Mouse (Mus musculus) MEL (cell line): ENCODE data around the gene Shisa4. TPM values are rescaled to one million over a fixed set of nuclear protein-coding genes. Genes with fewer than 3 reads are reported as not detected.

Experiments used
- DNase-seq: peaks from one replicate; pipeline ENCODE4 v3.0.0; 2011; ENCODE audit warnings: low read depth, low spot score
- H3K27ac ChIP-seq: 2 replicates; pipeline ENCODE4 v1.5.1; 2012; ENCODE audit warnings: low read depth, mild to moderate bottlenecking, control low read depth, low read length, moderate library complexity; ENCODE audit not compliant: control insufficient read depth
- H3K27me3 ChIP-seq, 2 experiments: fragments of 150-350 bp in 1 of 2; sonication (generic) in 1 of 2; 2 replicates each; pipeline ENCODE4 v1.6.1; 2012; ENCODE audit warnings: low read length in 2 of 2, mild to moderate bottlenecking in 2 of 2, improper control_type of control experiment in 1 of 2, moderate library complexity in 1 of 2; ENCODE audit not compliant: insufficient read depth in 2 of 2, control insufficient read depth in 1 of 2
- H3K36me3 ChIP-seq, 2 experiments: 2 replicates each; pipeline ENCODE4 v1.6.1; 2012 to 2014; ENCODE audit warnings: low read length in 2 of 2, improper control_type of control experiment in 1 of 2, inconsistent platforms in 1 of 2, mild to moderate bottlenecking in 1 of 2; ENCODE audit not compliant: insufficient read depth in 2 of 2, control insufficient read depth in 1 of 2
- H3K4me1 ChIP-seq, 2 experiments: fragments of 150-350 bp in 1 of 2; sonication (generic) in 1 of 2; 2 replicates each; pipeline ENCODE4 v1.6.1; 2012; ENCODE audit warnings: low read length in 2 of 2, improper control_type of control experiment in 1 of 2, mild to moderate bottlenecking in 1 of 2; ENCODE audit not compliant: insufficient read depth in 2 of 2, control insufficient read depth in 1 of 2
- H3K4me3 ChIP-seq, 2 experiments: fragments of 150-350 bp in 1 of 2; sonication (generic) in 1 of 2; 2 replicates each; pipeline ENCODE4 v1.5.1; 2012; ENCODE audit warnings: low read depth in 2 of 2, low read length in 2 of 2, mild to moderate bottlenecking in 2 of 2, moderate library complexity in 2 of 2, control low read depth in 1 of 2, improper control_type of control experiment in 1 of 2; ENCODE audit not compliant: control insufficient read depth in 1 of 2, insufficient read depth in 1 of 2
- H3K79me2 ChIP-seq: 2 replicates; pipeline ENCODE4 v1.6.1; 2012; ENCODE audit warnings: mild to moderate bottlenecking, low read length, moderate library complexity; ENCODE audit not compliant: control insufficient read depth, poor library complexity, insufficient read depth
- H3K9ac ChIP-seq: 2 replicates; pipeline ENCODE4 v1.6.1; 2012; ENCODE audit warnings: low read depth, mild to moderate bottlenecking, control low read depth, low read length, moderate library complexity; ENCODE audit not compliant: control insufficient read depth, poor library complexity, severe bottlenecking
- H3K9me3 ChIP-seq: fragments of 150-350 bp; sonication (generic); replicated peaks from 2 replicates; pipeline ENCODE4 v1.6.1; 2012; ENCODE audit warnings: mild to moderate bottlenecking, low read length, improper control_type of control experiment, moderate library complexity; ENCODE audit not compliant: insufficient read depth
- BHLHE40 ChIP-seq: IDR thresholded peaks from 2 replicates; pipeline ENCODE4 v1.6.1; 2012; ENCODE audit warnings: low read depth, mild to moderate bottlenecking, inconsistent platforms, low read length, improper control_type of control experiment, borderline replicate concordance
- CHD1 ChIP-seq: IDR thresholded peaks from 2 replicates; pipeline ENCODE4 v1.6.1; 2012; ENCODE audit warnings: low read depth, mild to moderate bottlenecking, inconsistent platforms, low read length, improper control_type of control experiment
- CTCF ChIP-seq, 3 experiments: IDR thresholded peaks in 2 of 3; conservative IDR thresholded peaks in 1 of 3; 2 replicates each; pipeline ENCODE4 v1.5.1; 2011 to 2012; ENCODE audit warnings: low read length in 3 of 3, low read depth in 2 of 3, mild to moderate bottlenecking in 2 of 3, improper control_type of control experiment in 1 of 3, inconsistent platforms in 1 of 3, mixed read lengths in 1 of 3, moderate library complexity in 1 of 3; ENCODE audit not compliant: control insufficient read depth in 1 of 3, insufficient read depth in 1 of 3, poor library complexity in 1 of 3, severe bottlenecking in 1 of 3
- E2F4 ChIP-seq: IDR thresholded peaks from 2 replicates; pipeline ENCODE4 v1.6.1; 2011; ENCODE audit warnings: low read depth, low read length, improper control_type of control experiment, borderline replicate concordance
- ETS1 ChIP-seq: IDR thresholded peaks from 2 replicates; pipeline ENCODE4 v1.6.1; 2012; ENCODE audit warnings: low read depth, mild to moderate bottlenecking, inconsistent platforms, low read length, improper control_type of control experiment, moderate library complexity
- GABPA ChIP-seq: IDR thresholded peaks from 2 replicates; pipeline ENCODE4 v1.6.1; 2012; ENCODE audit warnings: low read depth, mild to moderate bottlenecking, inconsistent platforms, low read length, improper control_type of control experiment, moderate library complexity
- GATA1 ChIP-seq: IDR thresholded peaks from 2 replicates; pipeline ENCODE4 v1.6.1; 2011; ENCODE audit warnings: low read depth, low read length, improper control_type of control experiment
- HCFC1 ChIP-seq: IDR thresholded peaks from 2 replicates; pipeline ENCODE4 v1.6.1; 2012; ENCODE audit warnings: low read depth, mild to moderate bottlenecking, inconsistent platforms, low read length, improper control_type of control experiment, moderate library complexity
- JUND ChIP-seq: IDR thresholded peaks from 2 replicates; pipeline ENCODE4 v1.6.1; 2011; ENCODE audit warnings: low read depth, mild to moderate bottlenecking, improper control_type of control experiment, low read length
- KAT2A ChIP-seq: conservative IDR thresholded peaks from 2 replicates; pipeline ENCODE4 v1.6.1; 2012; ENCODE audit warnings: low read depth, low read length, improper control_type of control experiment, inconsistent platforms
- MAX ChIP-seq: IDR thresholded peaks from 2 replicates; pipeline ENCODE4 v1.6.1; 2011; ENCODE audit warnings: low read length, improper control_type of control experiment
- MAZ ChIP-seq: IDR thresholded peaks from 2 replicates; pipeline ENCODE4 v1.6.1; 2012; ENCODE audit warnings: low read depth, mild to moderate bottlenecking, inconsistent platforms, low read length, improper control_type of control experiment
- MEF2A ChIP-seq: IDR thresholded peaks from 2 replicates; pipeline ENCODE4 v1.6.1; 2014; ENCODE audit warnings: low read depth, mild to moderate bottlenecking, inconsistent platforms, low read length, improper control_type of control experiment; ENCODE audit not compliant: poor library complexity, insufficient replicate concordance, severe bottlenecking; ENCODE audit errors: extremely low read depth
- NELFE ChIP-seq: IDR thresholded peaks from 2 replicates; pipeline ENCODE4 v1.6.1; 2011; ENCODE audit warnings: low read depth, low read length, improper control_type of control experiment
- NRF1 ChIP-seq: IDR thresholded peaks from 2 replicates; pipeline ENCODE4 v1.6.1; 2014; ENCODE audit warnings: low read depth, mild to moderate bottlenecking, inconsistent platforms, low read length, improper control_type of control experiment, moderate library complexity; ENCODE audit not compliant: poor library complexity, insufficient read depth, severe bottlenecking
- POLR2AphosphoS2 ChIP-seq: IDR thresholded peaks from 2 replicates; pipeline ENCODE4 v1.6.1; 2011; ENCODE audit warnings: low read length, improper control_type of control experiment
- SIN3A ChIP-seq: IDR thresholded peaks from 2 replicates; pipeline ENCODE4 v1.6.1; 2012; ENCODE audit warnings: low read length, improper control_type of control experiment, inconsistent platforms
- SMC3 ChIP-seq: IDR thresholded peaks from 2 replicates; pipeline ENCODE4 v1.6.1; 2011; ENCODE audit warnings: low read depth, low read length, improper control_type of control experiment
- TAL1 ChIP-seq: IDR thresholded peaks from 2 replicates; pipeline ENCODE4 v1.6.1; 2012; ENCODE audit warnings: mild to moderate bottlenecking, inconsistent platforms, low read length, moderate library complexity, mixed read lengths
- TBP ChIP-seq: IDR thresholded peaks from 2 replicates; pipeline ENCODE4 v1.8.0; 2011; ENCODE audit warnings: low read depth, low read length, improper control_type of control experiment
- TCF12 ChIP-seq: IDR thresholded peaks from 2 replicates; pipeline ENCODE4 v1.6.1; 2014; ENCODE audit warnings: low read depth, mild to moderate bottlenecking, inconsistent platforms, low read length, improper control_type of control experiment, moderate library complexity
- UBTF ChIP-seq: IDR thresholded peaks from 2 replicates; pipeline ENCODE4 v1.6.1; 2012; ENCODE audit warnings: low read depth, mild to moderate bottlenecking, inconsistent platforms, low read length, improper control_type of control experiment, moderate library complexity, borderline replicate concordance; ENCODE audit not compliant: insufficient read depth
- USF2 ChIP-seq, 2 experiments: IDR thresholded peaks; 2 replicates each; pipeline ENCODE4 v1.6.1; 2011 to 2012; ENCODE audit warnings: improper control_type of control experiment in 2 of 2, low read length in 2 of 2, borderline replicate concordance in 1 of 2, inconsistent platforms in 1 of 2, low read depth in 1 of 2, mild to moderate bottlenecking in 1 of 2; ENCODE audit not compliant: insufficient read depth in 1 of 2
- ZKSCAN1 ChIP-seq: IDR thresholded peaks from 2 replicates; pipeline ENCODE4 v1.6.1; 2012; ENCODE audit warnings: low read depth, mild to moderate bottlenecking, inconsistent platforms, low read length, improper control_type of control experiment, moderate library complexity
- ZMIZ1 ChIP-seq: IDR thresholded peaks from 2 replicates; pipeline ENCODE4 v1.6.1; 2012; ENCODE audit warnings: low read depth, mild to moderate bottlenecking, inconsistent platforms, low read length, improper control_type of control experiment, moderate library complexity
- ZNF384 ChIP-seq: IDR thresholded peaks from 2 replicates; pipeline ENCODE4 v1.6.1; 2012; ENCODE audit warnings: low read depth, mild to moderate bottlenecking, inconsistent platforms, low read length, improper control_type of control experiment
- polyA plus RNA-seq, 2 experiments: library from polyadenylated mRNA; stranded (reverse) in 1 of 2; unstranded in 1 of 2; fragments of >175 nt in 1 of 2; fragments of >200 nt in 1 of 2; gene quantifications; 2 replicates each; pipeline versions ENCODE4 v1.2.1 to v1.2.4; 2012; ENCODE audit warnings: low replicate concordance in 2 of 2, low read depth in 1 of 2; ENCODE audit not compliant: insufficient read length in 2 of 2, insufficient read depth in 1 of 2, missing spikeins in 1 of 2
- total RNA-seq: library from RNA; depleted of rRNA; stranded (reverse); fragments of 300-350 nt; gene quantifications from 2 replicates; pipeline ENCODE4 v1.2.3, GENCODE M21; 2012

The Shisa4 gene
- total and polyA plus RNA-seq, 3 experiments = not detected

DNA sequence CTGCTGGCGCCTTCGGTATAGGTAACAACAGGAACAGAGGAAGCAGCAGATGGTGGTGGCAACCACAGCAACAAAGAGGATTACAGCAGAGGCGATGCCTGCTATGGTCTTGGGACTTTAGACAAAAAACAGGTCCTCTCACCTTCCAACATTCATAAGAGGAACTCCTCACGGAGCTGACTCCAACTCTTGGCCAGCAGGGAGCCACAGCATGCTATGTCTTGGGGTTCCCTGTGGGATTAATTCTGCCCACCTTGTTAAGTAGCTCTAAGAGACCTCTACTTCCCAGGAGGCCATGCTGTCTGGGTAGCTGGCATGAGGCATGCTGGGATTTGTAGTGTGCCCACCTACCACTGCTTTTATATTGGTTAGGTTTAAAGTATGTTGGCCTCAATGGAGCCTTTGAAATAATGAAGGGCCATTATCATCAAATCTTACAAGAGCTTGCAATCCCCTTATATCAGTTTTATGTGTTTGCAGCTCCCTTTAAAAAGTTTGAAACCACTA is 1.8 kb downstream of the Shisa4 start:
- TF ChIP-seq HCFC1 (no peak), ETS1 (no peak), CTCF (IDR thresholded peaks at IDR 0.05 in 2 of 3, conservative IDR thresholded peaks at IDR 0.05 in 1 of 3; ENCODE audit: control insufficient read depth in 1 of 3, insufficient read depth in 1 of 3, low read depth in 2 of 3, low read length in 3 of 3, poor library complexity in 1 of 3, severe bottlenecking in 1 of 3) (no peak), TBP (no peak), POLR2AphosphoS2 (no peak), NELFE (no peak), E2F4 (no peak), NRF1 (no peak), JUND (no peak), ZNF384 (no peak), GABPA (no peak), GATA1 (no peak), BHLHE40 (no peak), MAX (no peak), TAL1 (no peak)
- DNase-seq = no peak
- no peaks in the 10 kb centered on the region for H3K27me3 ChIP-seq
- no peaks in the 10 kb centered on the region for H3K79me2 ChIP-seq
- no peaks in the 10 kb centered on the region for H3K9me3 ChIP-seq
- H3K27ac ChIP-seq = no peak overlapping the region
- no peaks in the 10 kb centered on the region for H3K36me3 ChIP-seq
- peaks cover 5 to 6% of the 10 kb centered on the region in 2 experiments for H3K4me1 ChIP-seq
- H3K9ac ChIP-seq = no peak overlapping the region
- no peak overlapping the region for H3K4me3 ChIP-seq

DNA sequence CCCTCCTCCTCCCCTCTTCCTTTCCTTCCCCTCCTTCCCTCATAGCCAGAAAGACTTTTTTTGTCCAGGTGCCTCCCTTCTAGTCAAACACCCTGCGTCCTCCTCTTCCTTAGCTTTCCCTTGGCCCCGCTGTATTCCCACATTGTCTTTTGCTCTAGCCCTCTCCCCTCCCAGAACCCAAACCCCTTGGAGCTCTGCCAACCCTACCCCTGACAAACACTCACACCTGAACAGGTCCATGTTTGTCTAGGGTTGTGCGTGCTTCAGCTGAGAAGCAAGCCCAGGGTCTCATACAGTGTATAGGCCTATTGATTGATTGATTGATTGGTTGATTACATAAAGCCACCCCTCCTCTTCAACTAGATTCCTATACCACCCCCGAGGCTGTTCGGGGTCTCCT is 5.6 kb downstream of the Shisa4 start:
- no peaks in the 10 kb centered on the region for H3K36me3 ChIP-seq
- DNase-seq = no peak
- no peak overlapping the region for H3K27ac ChIP-seq
- H3K4me1 ChIP-seq = peaks cover 6 to 12% of the 10 kb centered on the region in 2 experiments
- no peak overlapping the region; the same call in 1 of the 2 replicates for H3K9ac ChIP-seq
- H3K27me3 ChIP-seq = no peaks in the 10 kb centered on the region
- TF ChIP-seq GATA1 = no peak
- no peak for TF ChIP-seq ZMIZ1
- no peak for TF ChIP-seq MEF2A
- TF ChIP-seq KAT2A = no peak
- TF ChIP-seq SIN3A = no peak
- no peak for TF ChIP-seq UBTF
- no peak for TF ChIP-seq SMC3
- TF ChIP-seq TCF12 = no peak
- no peak for TF ChIP-seq ZKSCAN1
- TF ChIP-seq USF2 (IDR thresholded peaks at IDR 0.05; ENCODE audit: borderline replicate concordance in 1 of 2, insufficient read depth in 1 of 2, low read depth in 1 of 2, low read length in 2 of 2) = no peak
- no peak for TF ChIP-seq CHD1
- no peak for TF ChIP-seq MAZ
- no peak for TF ChIP-seq ZNF384
- no peaks in the 10 kb centered on the region for H3K9me3 ChIP-seq
- H3K79me2 ChIP-seq = no peaks in the 10 kb centered on the region
- no peak overlapping the region for H3K4me3 ChIP-seq
